In the genomic region with DNA sequence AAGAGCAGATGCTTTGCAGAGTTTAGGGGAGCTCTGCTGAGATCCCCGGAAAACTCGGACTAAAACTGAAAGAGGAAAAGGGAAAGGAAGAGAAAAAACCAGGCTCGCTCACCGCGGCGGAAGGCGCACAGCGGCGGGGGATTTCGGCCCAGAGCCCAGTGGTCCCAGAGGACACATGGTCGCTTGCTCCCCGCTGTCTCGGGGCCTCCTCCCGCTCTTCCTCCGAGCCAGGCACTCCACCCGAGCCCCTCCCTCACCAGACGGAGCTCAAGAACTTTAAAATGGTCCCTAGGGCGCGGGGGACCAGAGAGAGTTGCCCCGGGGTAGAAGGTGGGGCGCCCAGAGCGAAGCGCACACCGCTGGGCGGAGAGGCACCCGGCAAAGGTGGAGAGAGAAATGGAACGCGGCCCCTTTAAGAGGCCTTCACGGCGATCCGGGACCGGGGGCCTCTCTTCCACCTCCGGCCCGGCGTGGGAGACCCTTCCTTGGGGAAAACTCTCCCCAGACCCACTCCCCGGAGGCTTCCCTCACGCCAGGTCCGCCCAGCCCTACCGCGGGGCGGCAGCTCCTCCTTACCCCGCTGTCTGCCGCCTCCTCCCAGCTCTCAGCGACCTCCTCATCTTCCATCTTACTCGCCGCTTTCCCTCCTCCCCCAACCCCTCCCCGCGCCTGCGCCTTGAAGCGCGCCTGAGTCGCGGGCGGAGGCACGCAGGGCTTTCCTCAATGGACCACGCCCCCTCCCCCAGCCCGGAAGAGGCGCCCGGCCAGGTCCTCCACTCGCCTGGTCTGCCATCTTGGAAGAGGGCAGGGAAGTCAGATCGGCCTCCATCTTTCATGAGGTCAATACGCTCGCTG, we compare ENCODE assay signal across 8 mouse cellular contexts. TPM values are rescaled to one million over a fixed set of nuclear protein-coding genes. Genes with fewer than 3 reads are reported as not detected.
DNase-seq lines count a peak whose midpoint lies in the region; ATAC-seq lines count a peak whose summit lies in the region.

A gene (minus strand): TSS at position 660 of the 855 bp plus-strand sequence.

- under 1% methylated on average over 62 of the region's 63 CpGs for WGBS in hindbrain, embryonic 11.5 days

- no peaks in the 10 kb centered on the region for H3K9me3 ChIP-seq in hindbrain, embryonic 11.5 days (ENCODE audit: control insufficient read depth, low read length)

- DNase-seq in MN1 (ENCODE audit: low spot score) = peak; percentile 100
- peak; percentile 99 for DNase-seq in cerebellum, adult 9-10 months
- peak; percentile 97 to 99 for DNase-seq in frontal cortex, adult 2 months (ENCODE audit: extremely low spot score in 1 of 2, low spot score in 1 of 2)
- DNase-seq in hindbrain, embryonic 11.5 days (ENCODE audit: low spot score) = peak; percentile 99
- peak; percentile 98 to 99 for DNase-seq in layer of hippocampus, postnatal 10 days (ENCODE audit: low spot score in 2 of 2)
- DNase-seq in lung, postnatal 10 days = peak; percentile 99
- peak; percentile 99 for DNase-seq in ovary, postnatal 36 days (ENCODE audit: low spot score)
- peak; percentile 99 for DNase-seq in thymus, postnatal 25 days

- peaks cover 9% of the 10 kb centered on the region for H3K4me1 ChIP-seq in hindbrain, embryonic 11.5 days (replicated peaks; ENCODE audit: control insufficient read depth, insufficient read depth, low read length)

- peak within 1 kb of the TSS; percentile 71 for H3K4me2 ChIP-seq in hindbrain, embryonic 11.5 days (replicated peaks; ENCODE audit: low read depth, low read length)

- H3K4me3 ChIP-seq in hindbrain, embryonic 11.5 days (ENCODE audit: low read depth, low read length) = peak within 1 kb of the TSS; percentile 72

- peak within 1 kb of the TSS; percentile 81 for H3K9ac ChIP-seq in hindbrain, embryonic 11.5 days (ENCODE audit: low read depth, low read length)

- peak within 1 kb of the TSS; percentile 90 for H3K27ac ChIP-seq in hindbrain, embryonic 11.5 days (ENCODE audit: low read depth, low read length)

- ATAC-seq in hindbrain, embryonic 11.5 days (ENCODE audit: low FRiP score) = peak; percentile 94

- H3K27me3 ChIP-seq in hindbrain, embryonic 11.5 days (ENCODE audit: control insufficient read depth, insufficient read depth, low read length) = no peaks in the 10 kb centered on the region

- H3K36me3 ChIP-seq in hindbrain, embryonic 11.5 days (ENCODE audit: control insufficient read depth, insufficient read depth, low read length) = no peaks in the 10 kb centered on the region

RNA-seq across cellular contexts. Expression of the gene that starts here (rescaled TPM):
- 22.3 and 23.0 TPM in 2 replicates for polyA plus RNA-seq in frontal cortex, adult 2 months (2012; rRNA removed)
- polyA plus RNA-seq in hindbrain, embryonic 11.5 days (2014; fragmentation: Nextera tagmentation; extraction: Ambion mirVana) = 35.5 and 35.7 TPM in 2 replicates
- total RNA-seq in layer of hippocampus, postnatal 10 days (2021) = 10 to 100 TPM; 47.5 to 57.3 TPM

Comparison
In these comparisons a context has a peak if more than half of its experiments do, and no peak if none do; other contexts are left out.
1. Peak in every context shown above with its lines: DNase-seq, ATAC-seq, H3K4me3 ChIP-seq and H3K27ac ChIP-seq.